Mouse (Mus musculus) thymus, postnatal 14 days (tissue): Measurements from ENCODE around the gene Gpr137.

Experiments used
- DNase-seq: peaks from one replicate; pipeline ENCODE4 v3.0.0; 2021

Gene Gpr137

GRCm38 (mm10) chr19:6940396-6941351 lies 1.6 kb downstream of the Gpr137 start:
- DNase-seq: no peak

- no peak for DNase-seq
Measured at GRCm38 (mm10) chr19:6939106-6940002, 2.9 kb downstream of the Gpr137 start.

GRCm38 (mm10) chr19:6937541-6938465 lies 4.5 kb downstream of the Gpr137 start:
- DNase-seq: no peak

GRCm38 (mm10) chr19:6936299-6936698 lies 6.0 kb downstream of the Gpr137 start:
- peak; percentile 66 for DNase-seq

- no peak for DNase-seq
Measured at GRCm38 (mm10) chr19:6934195-6934977, 7.9 kb downstream of the Gpr137 start, which contains the start of gene Kcnk4. Gene Kcnk4, minus strand, starts transcription at chr19:6934515.

- no peak for DNase-seq
Measured at GRCm38 (mm10) chr19:6933436-6934194, 8.7 kb downstream of the Gpr137 start.

- no peak for DNase-seq
Measured at GRCm38 (mm10) chr19:6933102-6933435, 9.2 kb downstream of the Gpr137 start.

- DNase-seq: no peak
Measured at GRCm38 (mm10) chr19:6932018-6932417, 10.3 kb downstream of the Gpr137 start.

GRCm38 (mm10) chr19:6931002-6931401 lies 11.3 kb downstream of the Gpr137 start:
- no peak for DNase-seq

GRCm38 (mm10) chr19:6928080-6928479 lies 14.2 kb downstream of the Gpr137 start:
- DNase-seq: no peak

- DNase-seq: peak; percentile 37
Measured at GRCm38 (mm10) chr19:6926559-6927255, 15.6 kb downstream of the Gpr137 start.

- no peak for DNase-seq
Measured at GRCm38 (mm10) chr19:6925611-6926329, 16.5 kb downstream of the Gpr137 start.

- no peak for DNase-seq
Measured at GRCm38 (mm10) chr19:6925307-6925573, 17.0 kb downstream of the Gpr137 start, which contains the start of gene Catsperz. Gene Catsperz, minus strand, starts transcription at chr19:6925380.

- peak; percentile 89 for DNase-seq
Measured at GRCm38 (mm10) chr19:6924461-6925306, 17.6 kb downstream of the Gpr137 start.

GRCm38 (mm10) chr19:6922901-6923735 lies 19.2 kb downstream of the Gpr137 start:
- no peak for DNase-seq

- peak; percentile 100 for DNase-seq
Measured at GRCm38 (mm10) chr19:6921647-6922567, 20.4 kb downstream of the Gpr137 start, which contains the start of gene Esrra. Gene Esrra, minus strand, starts transcription at chr19:6921813.
